Mouse (Mus musculus): ENCODE data around the gene Cdk8. TPM values are rescaled to one million over a fixed set of nuclear protein-coding genes. Genes with fewer than 3 reads are reported as not detected.

Gene Cdk8
- polyA plus RNA-seq, 1 experiment: 19.5 TPM

- Histone ChIP-seq H3K36me3 (ENCODE audit: control insufficient read depth, insufficient read depth) (peaks cover 39% of the 10 kb centered on the region), H3K27me3 (ENCODE audit: control insufficient read depth, insufficient read depth, insufficient read length) (no peaks in the 10 kb centered on the region), H3K79me2 (ENCODE audit: control insufficient read depth, insufficient read depth) (no peaks in the 10 kb centered on the region), H3ac (ENCODE audit: control insufficient read depth, insufficient read length, low read depth) (no peak overlapping the region), H3K79me3 (ENCODE audit: low read depth) (no peaks in the 10 kb centered on the region), H3K4me3 (ENCODE audit: insufficient read depth, poor library complexity, severe bottlenecking) (no peak overlapping the region)
- TF ChIP-seq CTCF (IDR thresholded peaks at IDR 0.05; ENCODE audit: control insufficient read depth, insufficient read depth, insufficient read length): peak; percentile 38
- TF ChIP-seq MYOG (IDR thresholded peaks at IDR 0.05; ENCODE audit: control insufficient read depth, extremely low read depth, insufficient read length): no peak
- TF ChIP-seq FOSL1 (IDR thresholded peaks at IDR 0.05; ENCODE audit: insufficient read depth, low read length, poor library complexity, severe bottlenecking): no peak
- TF ChIP-seq MAX (IDR thresholded peaks at IDR 0.05): no peak
These were observed 72.4 kb downstream of the Cdk8 start for GRCm38 (mm10) chr5:146303470-146303869.

- H3K36me3 ChIP-seq (ENCODE audit: control insufficient read depth, insufficient read depth): peaks cover 10% of the 10 kb centered on the region
- no peak overlapping the region for H3K4me3 ChIP-seq (ENCODE audit: insufficient read depth, poor library complexity, severe bottlenecking)
- H3K79me3 ChIP-seq (ENCODE audit: low read depth): no peaks in the 10 kb centered on the region
- no peaks in the 10 kb centered on the region for H3K27me3 ChIP-seq (ENCODE audit: control insufficient read depth, insufficient read depth, insufficient read length)
- H3ac ChIP-seq (ENCODE audit: control insufficient read depth, insufficient read length, low read depth): no peak overlapping the region
- H3K79me2 ChIP-seq (ENCODE audit: control insufficient read depth, insufficient read depth): no peaks in the 10 kb centered on the region
- TF ChIP-seq USF1 (IDR thresholded peaks at IDR 0.05; ENCODE audit: low read depth): no peak
- no peak for TF ChIP-seq MYOG (IDR thresholded peaks at IDR 0.05; ENCODE audit: control insufficient read depth, extremely low read depth, insufficient read length)
- no peak for TF ChIP-seq MAX (IDR thresholded peaks at IDR 0.05)
- TF ChIP-seq CEBPB (IDR thresholded peaks at IDR 0.05; ENCODE audit: low read depth): no peak
- no peak for TF ChIP-seq MYOD1 (IDR thresholded peaks at IDR 0.05; ENCODE audit: control insufficient read depth, insufficient read length, low read depth)
These were observed 76.2 kb downstream of the Cdk8 start for GRCm38 (mm10) chr5:146307046-146307743.

- no peak for TF ChIP-seq MYOD1 (IDR thresholded peaks at IDR 0.05; ENCODE audit: control insufficient read depth, insufficient read length, low read depth)
- TF ChIP-seq FOSL1 (IDR thresholded peaks at IDR 0.05; ENCODE audit: insufficient read depth, low read length, poor library complexity, severe bottlenecking): no peak
- no peak for TF ChIP-seq MAX (IDR thresholded peaks at IDR 0.05)
- no peak for TF ChIP-seq USF1 (IDR thresholded peaks at IDR 0.05; ENCODE audit: low read depth)
- no peak for TF ChIP-seq MYOG (IDR thresholded peaks at IDR 0.05; ENCODE audit: control insufficient read depth, extremely low read depth, insufficient read length)
- TF ChIP-seq CTCF (IDR thresholded peaks at IDR 0.05; ENCODE audit: control insufficient read depth, insufficient read depth, insufficient read length): no peak
- no peak for TF ChIP-seq CEBPB (IDR thresholded peaks at IDR 0.05; ENCODE audit: low read depth)
- no peaks in the 10 kb centered on the region for H3K79me2 ChIP-seq (ENCODE audit: control insufficient read depth, insufficient read depth)
- H3K79me3 ChIP-seq (ENCODE audit: low read depth): no peaks in the 10 kb centered on the region
- H3ac ChIP-seq (ENCODE audit: control insufficient read depth, insufficient read length, low read depth): no peak overlapping the region
- H3K27me3 ChIP-seq (ENCODE audit: control insufficient read depth, insufficient read depth, insufficient read length): no peaks in the 10 kb centered on the region
- peaks cover 10% of the 10 kb centered on the region for H3K36me3 ChIP-seq (ENCODE audit: control insufficient read depth, insufficient read depth)
- H3K4me3 ChIP-seq (ENCODE audit: insufficient read depth, poor library complexity, severe bottlenecking): no peak overlapping the region
These were observed 76.7 kb downstream of the Cdk8 start for GRCm38 (mm10) chr5:146307744-146308096.

- H3K36me3 ChIP-seq (ENCODE audit: control insufficient read depth, insufficient read depth): no peaks in the 10 kb centered on the region
These were observed 83.5 kb downstream of the Cdk8 start for GRCm38 (mm10) chr5:146314538-146314937.

GRCm38 (mm10) chr5:146315268-146315921, 84.4 kb downstream of the Cdk8 start:
- Histone ChIP-seq H3K36me3 (ENCODE audit: control insufficient read depth, insufficient read depth) (no peaks in the 10 kb centered on the region), H3K79me2 (ENCODE audit: control insufficient read depth, insufficient read depth) (no peaks in the 10 kb centered on the region), H3K4me3 (ENCODE audit: insufficient read depth, poor library complexity, severe bottlenecking) (no peak overlapping the region), H3K79me3 (ENCODE audit: low read depth) (no peaks in the 10 kb centered on the region), H3K27me3 (ENCODE audit: control insufficient read depth, insufficient read depth, insufficient read length) (no peaks in the 10 kb centered on the region), H3ac (ENCODE audit: control insufficient read depth, insufficient read length, low read depth) (no peak overlapping the region)
- TF ChIP-seq FOSL1 (IDR thresholded peaks at IDR 0.05; ENCODE audit: insufficient read depth, low read length, poor library complexity, severe bottlenecking) (no peak), MAX (IDR thresholded peaks at IDR 0.05) (no peak), CEBPB (IDR thresholded peaks at IDR 0.05; ENCODE audit: low read depth) (no peak), MYOD1 (IDR thresholded peaks at IDR 0.05; ENCODE audit: control insufficient read depth, insufficient read length, low read depth) (no peak), MYOG (IDR thresholded peaks at IDR 0.05; ENCODE audit: control insufficient read depth, extremely low read depth, insufficient read length) (no peak), CTCF (IDR thresholded peaks at IDR 0.05; ENCODE audit: control insufficient read depth, insufficient read depth, insufficient read length) (no peak), USF1 (IDR thresholded peaks at IDR 0.05; ENCODE audit: low read depth) (no peak)

More at GRCm38 (mm10) chr5:146314538-146314937, 83.5 kb downstream of the Cdk8 start:
- Histone ChIP-seq H3ac (ENCODE audit: control insufficient read depth, insufficient read length, low read depth) (no peak overlapping the region), H3K27me3 (ENCODE audit: control insufficient read depth, insufficient read depth, insufficient read length) (no peaks in the 10 kb centered on the region), H3K79me2 (ENCODE audit: control insufficient read depth, insufficient read depth) (no peaks in the 10 kb centered on the region), H3K79me3 (ENCODE audit: low read depth) (no peaks in the 10 kb centered on the region), H3K4me3 (ENCODE audit: insufficient read depth, poor library complexity, severe bottlenecking) (no peak overlapping the region)
- TF ChIP-seq MYOD1 (IDR thresholded peaks at IDR 0.05; ENCODE audit: control insufficient read depth, insufficient read length, low read depth): no peak
- TF ChIP-seq MAX (IDR thresholded peaks at IDR 0.05): no peak

GRCm38 (mm10) chr5:146316316-146316715, 85.3 kb downstream of the Cdk8 start:
- H3K36me3 ChIP-seq (ENCODE audit: control insufficient read depth, insufficient read depth): no peaks in the 10 kb centered on the region
- no peaks in the 10 kb centered on the region for H3K27me3 ChIP-seq (ENCODE audit: control insufficient read depth, insufficient read depth, insufficient read length)
- no peak for TF ChIP-seq FOSL1 (IDR thresholded peaks at IDR 0.05; ENCODE audit: insufficient read depth, low read length, poor library complexity, severe bottlenecking)
- TF ChIP-seq CTCF (IDR thresholded peaks at IDR 0.05; ENCODE audit: control insufficient read depth, insufficient read depth, insufficient read length): no peak
- no peak for TF ChIP-seq MYOG (IDR thresholded peaks at IDR 0.05; ENCODE audit: control insufficient read depth, extremely low read depth, insufficient read length)
- TF ChIP-seq MAX (IDR thresholded peaks at IDR 0.05): no peak
- no peak for TF ChIP-seq MYOD1 (IDR thresholded peaks at IDR 0.05; ENCODE audit: control insufficient read depth, insufficient read length, low read depth)
- no peak for TF ChIP-seq CEBPB (IDR thresholded peaks at IDR 0.05; ENCODE audit: low read depth)
- TF ChIP-seq USF1 (IDR thresholded peaks at IDR 0.05; ENCODE audit: low read depth): no peak
- H3K4me3 ChIP-seq (ENCODE audit: insufficient read depth, poor library complexity, severe bottlenecking): no peak overlapping the region
- no peaks in the 10 kb centered on the region for H3K79me2 ChIP-seq (ENCODE audit: control insufficient read depth, insufficient read depth)
- H3K79me3 ChIP-seq (ENCODE audit: low read depth): no peaks in the 10 kb centered on the region
- no peak overlapping the region for H3ac ChIP-seq (ENCODE audit: control insufficient read depth, insufficient read length, low read depth)

Measured in C2C12 (cell line).